In genomic region chr5:23578322-23578957, GRCm38 (mm10) we compare ENCODE assay signal across 13 mouse cellular contexts.
DNase-seq lines count a peak whose midpoint lies in the region; ATAC-seq and TF ChIP-seq lines count a peak whose summit lies in the region.
"Had no signal": no experiment of that assay in that cellular context is flagged by ENCODE, and none has a peak within 500 bp of the region (broad histone marks: within the 10 kb centered on the region; RNA-seq: fewer than 3 reads in every experiment).

No protein-coding gene starts in this region.

- H3K9ac ChIP-seq in liver, embryonic 12.5 days, result no peak overlapping the region
- no peak overlapping the region for H3K9ac ChIP-seq in hindbrain, postnatal 0 days (replicated peaks; ENCODE audit: low read length)
- H3K9ac ChIP-seq in midbrain, embryonic 14.5 days (replicated peaks; ENCODE audit: low read length), result no peak overlapping the region

- H3K4me2 ChIP-seq in liver, embryonic 12.5 days, result no peak overlapping the region
- no peak overlapping the region for H3K4me2 ChIP-seq in hindbrain, postnatal 0 days (ENCODE audit: low read depth, low read length)
- H3K4me2 ChIP-seq in midbrain, embryonic 14.5 days (ENCODE audit: low read length), result no peak overlapping the region

- no peak for TF ChIP-seq POLR2A in cerebellum, adult 2 months (IDR thresholded peaks at IDR 0.05; ENCODE audit: borderline replicate concordance, insufficient read depth, low read length)

- DNase-seq in cerebellum, adult 2 months, result no peak
- no peak for DNase-seq in cerebellum, adult 11-12 months
- DNase-seq in liver, result no peak
- no peak for DNase-seq in hindbrain, postnatal 0 days (ENCODE audit: low spot score)
- no peak for DNase-seq in midbrain, embryonic 14.5 days
- no peak for DNase-seq in adrenal gland, postnatal 36 days
- no peak for DNase-seq in thymus, postnatal 14 days
- DNase-seq: cerebellum, postnatal 25 days; lung, postnatal 14 days; right cerebral cortex, adult 18-20 months; thymus, postnatal 36 days had no signal

- TF ChIP-seq CTCF in cerebellum, adult 2 months (IDR thresholded peaks at IDR 0.05; ENCODE audit: borderline replicate concordance, insufficient read depth, low read depth, low read length), result no peak
- no peak for TF ChIP-seq CTCF in hindbrain, postnatal 0 days (IDR thresholded peaks at IDR 0.05; ENCODE audit: low read depth)

- H3K9me3 ChIP-seq in liver, embryonic 12.5 days (replicated peaks), result no peaks in the 10 kb centered on the region
- H3K9me3 ChIP-seq in hindbrain, postnatal 0 days (ENCODE audit: low read length), result no peaks in the 10 kb centered on the region
- H3K9me3 ChIP-seq in midbrain, embryonic 14.5 days (ENCODE audit: control insufficient read depth, low read length), result no peaks in the 10 kb centered on the region

- no peaks in the 10 kb centered on the region for H3K27me3 ChIP-seq in cerebellum, adult 2 months (ENCODE audit: control insufficient read depth, insufficient read depth, low read length)
- no peaks in the 10 kb centered on the region for H3K27me3 ChIP-seq in liver, embryonic 12.5 days (replicated peaks)
- no peaks in the 10 kb centered on the region for H3K27me3 ChIP-seq in hindbrain, postnatal 0 days (ENCODE audit: insufficient read depth, low read length)
- no peaks in the 10 kb centered on the region for H3K27me3 ChIP-seq in midbrain, embryonic 14.5 days (ENCODE audit: control insufficient read depth, insufficient read depth, low read length)

- H3K4me1 ChIP-seq in cerebellum, adult 2 months (ENCODE audit: control insufficient read depth, insufficient read depth, low read length), result peaks cover 11% of the 10 kb centered on the region
- H3K4me1 ChIP-seq in liver, embryonic 12.5 days, result peaks cover 12% of the 10 kb centered on the region
- peaks cover 7% of the 10 kb centered on the region; the same call in 1 of the 2 replicates for H3K4me1 ChIP-seq in hindbrain, postnatal 0 days (ENCODE audit: insufficient read depth, low read length)
- peaks cover 28% of the 10 kb centered on the region for H3K4me1 ChIP-seq in midbrain, embryonic 14.5 days (ENCODE audit: control insufficient read depth, insufficient read depth, low read length)

- H3K36me3 ChIP-seq in liver, embryonic 12.5 days, result peaks cover 3% of the 10 kb centered on the region; the same call in 1 of the 2 replicates
- H3K36me3 ChIP-seq in hindbrain, postnatal 0 days (ENCODE audit: insufficient read depth, low read length), result no peaks in the 10 kb centered on the region
- H3K36me3 ChIP-seq in midbrain, embryonic 14.5 days (ENCODE audit: control insufficient read depth, insufficient read depth, low read length), result no peaks in the 10 kb centered on the region

- ATAC-seq in liver, embryonic 12.5 days, result 0 out of 2 replicates have a peak, but pooled peaks have one; percentile 49
- ATAC-seq in hindbrain, postnatal 0 days, result no peak
- no peak for ATAC-seq in midbrain, embryonic 14.5 days (ENCODE audit: low FRiP score, low TSS enrichment)
- ATAC-seq: activated CD4-positive, CD25-positive, alpha-beta regulatory T cell, adult 4 months had no signal

- 57% methylated on average over 4 of the region's 4 CpGs for WGBS in cerebellum, adult 2 months
- 52% methylated on average over 4 of the region's 4 CpGs for WGBS in liver, embryonic 12.5 days (ENCODE audit: insufficient replicate concordance)
- 90% methylated on average over 4 of the region's 4 CpGs for WGBS in hindbrain, postnatal 0 days
- WGBS in midbrain, embryonic 14.5 days, result 85% methylated on average over 4 of the region's 4 CpGs

- 0 out of 2 replicates have a peak overlapping the region, but pooled peaks have one; percentile 31 for H3K27ac ChIP-seq in cerebellum, adult 2 months (ENCODE audit: insufficient read depth, low read length)
- H3K27ac ChIP-seq in liver, embryonic 12.5 days, result no peak overlapping the region
- H3K27ac ChIP-seq in hindbrain, postnatal 0 days, result peak overlapping the region; percentile 42; the same call in 1 of the 2 replicates
- H3K27ac ChIP-seq in midbrain, embryonic 14.5 days (replicated peaks; ENCODE audit: low read depth, low read length), result 0 out of 2 replicates have a peak overlapping the region, but pooled peaks have one; percentile 9

- H3K4me3 ChIP-seq in cerebellum, adult 2 months (replicated peaks; ENCODE audit: insufficient read depth, low read depth, low read length), result no peak overlapping the region
- H3K4me3 ChIP-seq in liver, embryonic 12.5 days, result no peak overlapping the region
- H3K4me3 ChIP-seq in hindbrain, postnatal 0 days (ENCODE audit: low read length), result no peak overlapping the region
- no peak overlapping the region for H3K4me3 ChIP-seq in midbrain, embryonic 14.5 days (replicated peaks; ENCODE audit: low read depth, low read length)
